Mouse (Mus musculus) G1E (cell line): ENCODE measurements around the gene Hyal6.

ENCODE experiments used
- CTCF ChIP-seq: IDR thresholded peaks from 2 replicates; pipeline ENCODE4 v1.5.1; 2012; ENCODE audit warnings: low read depth, low read length, inconsistent platforms, mixed read lengths
- GATA1 ChIP-seq: IDR thresholded peaks from 2 replicates; pipeline ENCODE4 v1.6.1; 2012; ENCODE audit warnings: borderline replicate concordance, low read length, inconsistent platforms, mixed read lengths

- TF ChIP-seq GATA1 = no peak
- TF ChIP-seq CTCF = no peak
Observed at GRCm38 (mm10) chr6:24721317-24722099, 11.5 kb upstream of the Hyal6 start.
